Mouse (Mus musculus) splenic B cell, adult 2 months (primary cell): ENCODE results near the gene Itih1.
A peak's percentile ranks its signal among the peaks of the same experiment; 100 is the strongest.

Source experiments
- DNase-seq: peaks from one replicate; pipeline ENCODE4 v3.0.0-alpha.2; 2011; ENCODE audit warnings: low read depth, low spot score
- H3K27me3 ChIP-seq: 2 replicates; pipeline ENCODE4 v1.6.1; 2012; ENCODE audit warnings: mild to moderate bottlenecking, low read length, moderate library complexity, mixed read lengths; ENCODE audit not compliant: control insufficient read depth, poor library complexity, insufficient read depth, severe bottlenecking
- H3K36me3 ChIP-seq: 2 replicates; pipeline ENCODE4 v1.6.1; 2012; ENCODE audit warnings: mild to moderate bottlenecking, low read length, moderate library complexity, mixed read lengths; ENCODE audit not compliant: control insufficient read depth, poor library complexity, insufficient read depth, severe bottlenecking

Itih1 gene

DNA sequence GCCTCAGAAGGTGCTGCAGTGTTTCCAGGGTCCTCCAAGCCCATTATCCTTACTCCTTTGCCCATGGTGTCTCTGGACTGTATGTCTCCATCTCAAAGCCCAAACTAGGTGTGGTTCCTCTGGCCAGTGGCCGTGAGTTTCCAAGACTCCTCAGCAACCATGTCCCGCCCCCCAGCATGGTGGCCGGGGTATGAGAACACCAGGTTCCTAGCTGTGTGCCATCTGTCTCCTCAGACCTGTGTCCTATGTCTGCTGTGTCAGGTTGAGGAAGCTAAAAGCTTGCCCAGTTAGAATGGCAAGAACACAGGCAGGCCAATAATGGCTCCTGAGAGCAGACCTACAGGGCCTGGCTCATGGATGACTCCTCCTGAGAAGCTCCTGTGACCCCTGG is 61.4 kb downstream of the Itih1 start:
- DNase-seq, result no peak
- Histone ChIP-seq H3K27me3 (no peaks in the 10 kb centered on the region), H3K36me3 (no peaks in the 10 kb centered on the region)

DNA sequence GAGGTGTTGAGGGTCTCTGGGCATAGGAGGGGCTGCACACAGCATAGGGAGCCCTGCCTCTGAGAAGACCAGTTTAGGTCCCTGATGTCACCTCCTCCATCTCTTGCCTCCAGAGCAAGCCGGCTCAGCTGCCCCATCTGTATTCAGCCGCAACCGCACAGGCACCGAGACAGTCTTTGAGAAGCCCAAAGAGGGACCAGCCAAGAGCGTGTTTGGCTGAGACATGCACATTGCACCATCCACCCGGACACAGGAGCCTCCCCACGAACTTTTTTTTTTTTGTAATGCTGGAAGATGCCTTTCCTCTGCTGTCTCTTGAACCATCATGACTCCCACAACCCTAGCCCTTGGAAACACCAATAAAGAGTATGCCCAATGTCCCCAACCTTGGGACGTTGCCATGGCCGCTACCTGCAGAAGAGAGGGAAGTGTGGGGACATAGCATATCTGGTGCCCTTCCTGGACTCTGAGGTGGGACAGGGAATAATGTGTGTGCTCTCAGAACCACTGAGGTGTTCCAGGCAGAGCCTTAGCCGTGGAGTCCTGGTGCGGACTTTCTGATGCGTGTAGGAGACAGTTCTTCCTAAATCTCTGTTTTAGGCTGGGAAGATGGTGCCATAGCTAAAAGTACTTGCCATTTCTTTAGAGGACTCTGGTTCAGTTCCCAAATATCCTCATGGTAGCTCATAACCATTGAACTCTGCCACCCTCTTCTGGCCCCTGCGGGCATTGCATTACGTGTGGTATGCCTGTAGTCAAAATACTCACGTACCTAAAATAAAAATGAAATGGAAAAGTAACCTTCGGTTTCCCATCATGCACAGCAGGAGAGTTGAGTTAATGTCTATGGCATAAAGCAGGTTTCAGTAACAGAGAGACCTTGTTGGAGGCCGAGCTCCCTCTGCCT is 62.0 kb downstream of the Itih1 start:
- H3K36me3 ChIP-seq, result no peaks in the 10 kb centered on the region
- H3K27me3 ChIP-seq, result no peaks in the 10 kb centered on the region
- peak; percentile 39 for DNase-seq

DNA sequence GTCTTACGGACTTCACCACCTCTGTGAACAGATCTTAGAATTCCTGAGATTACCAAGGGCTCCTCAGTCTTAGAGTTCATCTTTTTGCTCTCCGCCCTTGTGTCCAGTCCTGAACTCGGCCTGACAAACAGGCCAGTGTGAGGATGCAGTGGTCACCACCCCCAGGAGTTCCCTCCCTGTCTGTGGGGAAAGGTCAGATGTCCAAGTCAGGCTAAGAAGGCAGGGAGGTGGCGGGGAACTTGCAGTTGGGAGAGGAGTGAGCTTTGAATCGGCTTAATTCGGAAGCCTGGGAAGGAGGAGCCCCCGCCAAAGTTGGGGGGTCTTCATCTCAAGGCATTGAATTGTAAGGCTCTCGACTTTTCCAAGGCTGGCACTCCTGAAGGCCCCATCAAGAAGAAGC is 62.8 kb downstream of the Itih1 start:
- Histone ChIP-seq H3K27me3 (no peaks in the 10 kb centered on the region), H3K36me3 (no peaks in the 10 kb centered on the region)
- DNase-seq, result no peak

DNA sequence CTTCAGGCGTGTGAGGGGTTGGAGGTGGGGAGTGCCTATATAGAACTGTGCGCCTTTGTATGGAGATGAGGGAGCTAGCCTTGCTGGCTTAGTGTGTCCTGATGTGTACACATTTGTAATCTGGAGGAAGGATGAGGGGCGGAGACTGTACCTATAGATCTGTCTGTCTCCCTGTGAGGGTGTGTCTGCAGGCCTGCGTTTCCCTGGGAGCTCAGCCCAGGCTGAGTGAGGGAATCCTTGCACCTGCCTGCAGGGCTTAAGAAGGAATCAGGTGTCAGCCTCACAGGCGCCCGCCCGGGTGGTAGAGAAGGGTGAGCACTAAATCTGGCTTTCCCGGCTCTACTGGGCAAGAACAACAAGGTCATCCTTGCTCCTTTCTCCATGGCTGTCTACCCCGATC is 63.3 kb downstream of the Itih1 start:
- no peak for DNase-seq
- no peaks in the 10 kb centered on the region for H3K27me3 ChIP-seq
- H3K36me3 ChIP-seq, result no peaks in the 10 kb centered on the region
